Mouse (Mus musculus): ENCODE data around the gene Sec22a. TPM values are rescaled to one million over a fixed set of nuclear protein-coding genes. Genes with fewer than 3 reads are reported as not detected.

Sec22a gene
- 0.47 and 1.0 TPM in 2 replicates for polyA plus RNA-seq (2012; ENCODE audit: low replicate concordance)

GRCm38 (mm10) chr16:35363150-35364062 is at the start of gene Sec22a:
Sec22a (minus strand) TSS chr16:35363918.

Other genes with a start within 250 kb of the Sec22a start
- gene Adcy5, start 209.0 kb downstream of the Sec22a start, polyA plus RNA-seq (2012; ENCODE audit: low replicate concordance): 0.08 and 0.10 TPM in 2 replicates
- gene Pdia5, start 127.0 kb upstream of the Sec22a start, polyA plus RNA-seq (2012; ENCODE audit: low replicate concordance): 1.4 and 1.8 TPM in 2 replicates
- not detected in 2 replicates for gene Sema5b, start 177.2 kb upstream of the Sec22a start, polyA plus RNA-seq (2012; ENCODE audit: low replicate concordance)

Data from hematopoietic multipotent progenitor cell, adult 10-12 weeks (in vitro differentiated cells).